Mouse (Mus musculus): ENCODE data around the gene Fhad1. TPM values are rescaled to one million over a fixed set of nuclear protein-coding genes. Genes with fewer than 3 reads are reported as not detected.
"Not testable (repeated sequence)": the region's sequence is repeated elsewhere in the genome, so short reads cannot be mapped to it uniquely, and the experiment has no call there.

The Fhad1 gene
- polyA plus RNA-seq, 1 experiment from 2014 or later, result 0.50 TPM

GRCm38 (mm10) chr4:142023166-142023565 is 8.3 kb upstream of the Fhad1 start:
- H3K9me3 ChIP-seq, result peaks cover 3% of the 10 kb centered on the region; the same call in 1 of the 2 replicates
- peaks cover 7% of the 10 kb centered on the region; the same call in 1 of the 2 replicates for H3K4me1 ChIP-seq
- H3K27me3 ChIP-seq (ENCODE audit: poor library complexity, severe bottlenecking), result peaks cover 2% of the 10 kb centered on the region; the same call in 1 of the 2 replicates
- no peak overlapping the region for H3K27ac ChIP-seq
- no peak overlapping the region for H3K4me3 ChIP-seq
- H3K36me3 ChIP-seq (replicated peaks), result no peaks in the 10 kb centered on the region
- no peak for DNase-seq (ENCODE audit: extremely low spot score, low spot score)
- 83% methylated on average over 4 of the region's 4 CpGs for WGBS

GRCm38 (mm10) chr4:142017686-142018085 is 2.8 kb upstream of the Fhad1 start:
- 70% methylated on average over 15 of the region's 15 CpGs for WGBS
- H3K27me3 ChIP-seq (ENCODE audit: poor library complexity, severe bottlenecking), result peaks cover 57% of the 10 kb centered on the region

GRCm38 (mm10) chr4:142011236-142011635 is 3.6 kb downstream of the Fhad1 start:
- Histone ChIP-seq H3K9me3 (no peaks in the 10 kb centered on the region), H3K27ac (no peak overlapping the region)

More at GRCm38 (mm10) chr4:142017686-142018085, 2.8 kb upstream of the Fhad1 start:
- H3K4me1 ChIP-seq, result peaks cover 41% of the 10 kb centered on the region
- no peak for DNase-seq (ENCODE audit: extremely low spot score, low spot score)
- no peak overlapping the region for H3K4me3 ChIP-seq
- no peaks in the 10 kb centered on the region for H3K9me3 ChIP-seq
- no peaks in the 10 kb centered on the region for H3K36me3 ChIP-seq (replicated peaks)
- H3K27ac ChIP-seq, result no peak overlapping the region

GRCm38 (mm10) chr4:142010441-142010840 is 4.4 kb downstream of the Fhad1 start:
- no peak for DNase-seq (ENCODE audit: extremely low spot score, low spot score)
- H3K9me3 ChIP-seq, result no peaks in the 10 kb centered on the region
- H3K36me3 ChIP-seq (replicated peaks), result no peaks in the 10 kb centered on the region
- no peak overlapping the region for H3K27ac ChIP-seq
- H3K4me3 ChIP-seq, result no peak overlapping the region
- H3K4me1 ChIP-seq, result peaks cover 27% of the 10 kb centered on the region
- H3K27me3 ChIP-seq (ENCODE audit: poor library complexity, severe bottlenecking), result peaks cover 38% of the 10 kb centered on the region
- WGBS, result 84% methylated on average over 7 of the region's 7 CpGs

More at GRCm38 (mm10) chr4:142011236-142011635, 3.6 kb downstream of the Fhad1 start:
- WGBS, result 91% methylated on average over 13 of the region's 13 CpGs
- peaks cover 46% of the 10 kb centered on the region for H3K27me3 ChIP-seq (ENCODE audit: poor library complexity, severe bottlenecking)
- no peak overlapping the region for H3K4me3 ChIP-seq
- H3K36me3 ChIP-seq (replicated peaks), result no peaks in the 10 kb centered on the region
- no peak for DNase-seq (ENCODE audit: extremely low spot score, low spot score)
- H3K4me1 ChIP-seq, result peaks cover 31% of the 10 kb centered on the region

- WGBS, result 89% methylated on average over 11 of the region's 11 CpGs
Measured at GRCm38 (mm10) chr4:142008206-142008605, 6.7 kb downstream of the Fhad1 start.

GRCm38 (mm10) chr4:142000581-142000980 is 14.3 kb downstream of the Fhad1 start:
- H3K4me3 ChIP-seq, result no peak overlapping the region
- no peak overlapping the region for H3K27ac ChIP-seq
- no peak for DNase-seq (ENCODE audit: extremely low spot score, low spot score)
- H3K27me3 ChIP-seq (ENCODE audit: poor library complexity, severe bottlenecking), result no peaks in the 10 kb centered on the region
- no peaks in the 10 kb centered on the region for H3K36me3 ChIP-seq (replicated peaks)
- peaks cover 8% of the 10 kb centered on the region for H3K4me1 ChIP-seq
- 74% methylated on average over 9 of the region's 9 CpGs for WGBS
- H3K9me3 ChIP-seq, result no peaks in the 10 kb centered on the region

More at GRCm38 (mm10) chr4:142008206-142008605, 6.7 kb downstream of the Fhad1 start:
- Histone ChIP-seq H3K27ac (no peak overlapping the region), H3K4me1 (peaks cover 10% of the 10 kb centered on the region), H3K36me3 (replicated peaks) (no peaks in the 10 kb centered on the region), H3K27me3 (ENCODE audit: poor library complexity, severe bottlenecking) (peaks cover 16% of the 10 kb centered on the region), H3K9me3 (no peaks in the 10 kb centered on the region), H3K4me3 (no peak overlapping the region)
- no peak for DNase-seq (ENCODE audit: extremely low spot score, low spot score)

- 70% methylated on average over 7 of the region's 7 CpGs for WGBS
- peaks cover 8% of the 10 kb centered on the region for H3K4me1 ChIP-seq
Measured at GRCm38 (mm10) chr4:141999494-142000074, 15.3 kb downstream of the Fhad1 start.

GRCm38 (mm10) chr4:141998282-141998821 is 16.5 kb downstream of the Fhad1 start:
- H3K27ac ChIP-seq, result peak overlapping the region; percentile 80
- H3K27me3 ChIP-seq (ENCODE audit: poor library complexity, severe bottlenecking), result no peaks in the 10 kb centered on the region
- H3K36me3 ChIP-seq (replicated peaks), result no peaks in the 10 kb centered on the region
- no peaks in the 10 kb centered on the region for H3K9me3 ChIP-seq
- 26% methylated on average over 11 of the region's 11 CpGs for whole genome bisulfite sequencing
- H3K4me1 ChIP-seq, result peaks cover 8% of the 10 kb centered on the region
- H3K4me3 ChIP-seq, result peak overlapping the region; percentile 51
- peak; percentile 51 for DNase-seq (ENCODE audit: extremely low spot score, low spot score)

More at GRCm38 (mm10) chr4:141999494-142000074, 15.3 kb downstream of the Fhad1 start:
- DNase-seq (ENCODE audit: extremely low spot score, low spot score), result no peak
- H3K36me3 ChIP-seq (replicated peaks), result no peaks in the 10 kb centered on the region
- no peaks in the 10 kb centered on the region for H3K27me3 ChIP-seq (ENCODE audit: poor library complexity, severe bottlenecking)
- no peak overlapping the region for H3K4me3 ChIP-seq
- H3K9me3 ChIP-seq, result no peaks in the 10 kb centered on the region
- no peak overlapping the region for H3K27ac ChIP-seq

- Histone ChIP-seq H3K4me1 (peaks cover 8% of the 10 kb centered on the region), H3K36me3 (replicated peaks) (no peaks in the 10 kb centered on the region), H3K27me3 (ENCODE audit: poor library complexity, severe bottlenecking) (no peaks in the 10 kb centered on the region), H3K27ac (no peak overlapping the region), H3K4me3 (no peak overlapping the region), H3K9me3 (no peaks in the 10 kb centered on the region)
- 82% methylated on average over 3 of the region's 3 CpGs for WGBS
- DNase-seq (ENCODE audit: extremely low spot score, low spot score), result no peak
Measured at GRCm38 (mm10) chr4:141996880-141997279, 18.0 kb downstream of the Fhad1 start.

- no peak for DNase-seq (ENCODE audit: extremely low spot score, low spot score)
- no peaks in the 10 kb centered on the region for H3K27me3 ChIP-seq (ENCODE audit: poor library complexity, severe bottlenecking)
- H3K36me3 ChIP-seq (replicated peaks), result no peaks in the 10 kb centered on the region
- peaks cover 8% of the 10 kb centered on the region for H3K4me1 ChIP-seq
- H3K4me3 ChIP-seq, result no peak overlapping the region
- no peaks in the 10 kb centered on the region for H3K9me3 ChIP-seq
- H3K27ac ChIP-seq, result no peak overlapping the region
- 85% methylated on average over 7 of the region's 7 CpGs for WGBS
Measured at GRCm38 (mm10) chr4:141996086-141996485, 18.8 kb downstream of the Fhad1 start.

GRCm38 (mm10) chr4:141994062-141994471 is 20.8 kb downstream of the Fhad1 start:
- H3K27me3 ChIP-seq (ENCODE audit: poor library complexity, severe bottlenecking); DNase-seq (ENCODE audit: extremely low spot score, low spot score); H3K4me3 ChIP-seq; H3K36me3 ChIP-seq (replicated peaks); H3K27ac ChIP-seq; H3K4me1 ChIP-seq; H3K9me3 ChIP-seq: not testable (repeated sequence)
- WGBS, result 49% methylated on average over 2 of the region's 2 CpGs

- WGBS, result 80% methylated on average over 5 of the region's 5 CpGs
Measured at GRCm38 (mm10) chr4:141993347-141994061, 21.4 kb downstream of the Fhad1 start.

More at GRCm38 (mm10) chr4:141993347-141994061, 21.4 kb downstream of the Fhad1 start:
- H3K27ac ChIP-seq, result no peak overlapping the region
- H3K4me1 ChIP-seq, result peaks cover 6% of the 10 kb centered on the region
- no peaks in the 10 kb centered on the region for H3K9me3 ChIP-seq
- DNase-seq (ENCODE audit: extremely low spot score, low spot score), result no peak
- H3K27me3 ChIP-seq (ENCODE audit: poor library complexity, severe bottlenecking), result no peaks in the 10 kb centered on the region
- H3K36me3 ChIP-seq (replicated peaks), result no peaks in the 10 kb centered on the region
- no peak overlapping the region for H3K4me3 ChIP-seq

Measured in forebrain, embryonic 10.5 days (tissue).